ENCODE assay signal across 13 mouse cellular contexts in the genomic region with DNA sequence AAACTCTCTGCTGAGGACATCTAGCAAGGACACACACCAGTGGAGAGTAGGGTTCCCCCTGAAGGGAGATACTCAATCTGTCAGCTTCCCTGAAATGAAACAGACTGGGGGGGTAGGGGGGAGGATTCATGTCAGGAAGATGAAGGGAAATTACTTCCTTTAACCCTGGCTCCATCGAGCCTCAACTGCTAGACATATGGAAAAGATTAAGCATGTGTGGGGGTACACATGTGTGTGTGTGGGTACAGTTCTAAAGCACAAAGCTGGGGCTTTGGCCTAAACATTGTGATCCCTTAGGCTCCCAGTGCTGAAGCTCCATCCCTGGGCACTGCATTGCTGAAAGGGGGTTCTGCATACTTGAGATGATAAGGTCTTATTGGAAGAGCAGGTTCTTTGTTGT.
"Had no signal": no experiment of that assay in that cellular context is flagged by ENCODE, and none has a peak within 500 bp of the region (broad histone marks: within the 10 kb centered on the region; RNA-seq: fewer than 3 reads in every experiment).

No protein-coding gene starts in this region.

- H3K27me3 ChIP-seq: midbrain, embryonic 13.5 days; midbrain, embryonic 15.5 days; neural tube, embryonic 12.5 days had no signal

- H3K27ac ChIP-seq: midbrain, embryonic 13.5 days; midbrain, embryonic 15.5 days; neural tube, embryonic 12.5 days had no signal

- H3K4me1 ChIP-seq: midbrain, embryonic 13.5 days; midbrain, embryonic 15.5 days; neural tube, embryonic 12.5 days had no signal

- DNase-seq: lung, adult 18-20 months; lung, embryonic 14.5 days; lung, postnatal 10 days; lung, postnatal 4 days; right cerebral cortex, postnatal 14 days; right cerebral cortex, postnatal 4 days; spleen, adult 18-20 months; thymus, adult 18-20 months; thymus, postnatal 14 days; thymus, postnatal 36 days had no signal

- H3K9ac ChIP-seq: lung, embryonic 14.5 days; midbrain, embryonic 13.5 days; midbrain, embryonic 15.5 days; neural tube, embryonic 12.5 days had no signal

- H3K4me2 ChIP-seq: lung, embryonic 14.5 days; midbrain, embryonic 13.5 days; midbrain, embryonic 15.5 days; neural tube, embryonic 12.5 days had no signal

- H3K4me3 ChIP-seq: midbrain, embryonic 13.5 days; midbrain, embryonic 15.5 days; neural tube, embryonic 12.5 days had no signal

- H3K9me3 ChIP-seq: midbrain, embryonic 13.5 days; midbrain, embryonic 15.5 days; neural tube, embryonic 12.5 days had no signal

- ATAC-seq: midbrain, embryonic 13.5 days; midbrain, embryonic 15.5 days had no signal

- H3K36me3 ChIP-seq: midbrain, embryonic 13.5 days; midbrain, embryonic 15.5 days; neural tube, embryonic 12.5 days had no signal
